Mouse (Mus musculus): Measurements from ENCODE around the gene Gm11034.

DNA sequence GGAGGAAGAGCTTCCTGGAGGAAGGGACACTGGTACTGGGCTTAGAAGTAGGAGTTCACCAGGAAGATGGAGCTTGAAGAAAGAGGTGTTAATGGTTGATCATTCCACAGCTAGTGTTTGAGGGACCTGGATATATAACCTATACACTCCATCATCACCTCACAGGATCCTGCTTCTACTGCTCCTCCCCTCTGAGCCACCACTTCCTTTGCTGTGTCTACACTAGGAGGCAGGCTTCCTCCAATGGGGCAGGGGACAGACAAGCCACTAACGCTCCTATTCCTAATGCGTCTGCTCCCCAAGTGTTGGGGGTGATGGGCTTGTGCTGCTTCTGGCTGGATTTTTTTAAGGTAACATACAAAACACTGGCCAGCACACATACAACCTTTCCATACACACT is 2.7 kb downstream of the Gm11034 start:
- TF ChIP-seq GATA1 (IDR thresholded peaks at IDR 0.05; ENCODE audit: low read length) (no peak), TAL1 (IDR thresholded peaks at IDR 0.05; ENCODE audit: low read length) (no peak)

Measured in erythroblast, embryonic 14.5 days (primary cell).